Mouse (Mus musculus): ENCODE data around the gene Gm13279.
"Not testable (repeated sequence)": the region's sequence is repeated elsewhere in the genome, so short reads cannot be mapped to it uniquely, and the experiment has no call there.

GRCm38 (mm10) chr4:88773534-88773933 is 23.7 kb upstream of the Gm13279 start, which contains the start of gene Gm13290:
- TF ChIP-seq CTCF (conservative IDR thresholded peaks at IDR 0.05; ENCODE audit: low read length); NANOG (IDR thresholded peaks at IDR 0.05; ENCODE audit: borderline replicate concordance, low read length); POU5F1 (IDR thresholded peaks at IDR 0.05; ENCODE audit: borderline replicate concordance, low read length): not testable (repeated sequence)

Measured in E14TG2a.4 (cell line).